Mouse (Mus musculus) megakaryocyte, embryonic 14.5 days (primary cell): ENCODE data around the gene Gnai2.

Experiments
- FLI1 ChIP-seq: IDR thresholded peaks from 2 replicates; pipeline ENCODE4 v1.6.1; 2012; ENCODE audit warnings: low read length, inconsistent platforms, mixed read lengths
- GATA1 ChIP-seq: IDR thresholded peaks from 3 replicates; pipeline ENCODE4 v1.6.1; 2012; ENCODE audit warnings: mixed read lengths, low read length, inconsistent platforms, borderline replicate concordance

DNA sequence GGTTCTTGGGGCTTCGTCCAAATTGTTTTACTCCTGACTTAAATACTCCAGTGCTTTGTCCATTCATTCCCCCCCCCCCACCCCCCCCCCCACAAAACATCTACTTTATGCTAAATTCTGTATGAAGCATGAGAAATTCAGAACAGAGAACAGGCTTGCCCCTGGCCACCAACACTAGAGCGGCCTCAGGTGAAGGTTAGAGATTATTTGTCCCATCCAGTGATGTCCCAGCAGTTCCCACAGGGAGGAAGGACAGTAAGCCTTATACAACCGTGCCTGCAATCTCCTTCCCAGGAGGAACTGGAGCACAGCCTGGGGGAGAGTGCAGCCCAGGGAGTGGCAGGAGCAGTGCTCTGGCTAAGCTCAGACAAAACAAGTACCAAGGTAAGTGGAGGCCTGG is 56.6 kb downstream of the Gnai2 start, which contains the start of gene Naa80:
- TF ChIP-seq GATA1 = no peak
- TF ChIP-seq FLI1 = no peak
